Mouse (Mus musculus): Measurements from ENCODE around the gene Olfr66.

GRCm38 (mm10) chr7:103903187-103903586 is 17.1 kb upstream of the Olfr66 start, which contains the start of gene Olfr65:
- TF ChIP-seq POLR2A (IDR thresholded peaks at IDR 0.05; ENCODE audit: extremely low read depth, insufficient read depth, low read length) (no peak), CTCF (IDR thresholded peaks at IDR 0.05; ENCODE audit: extremely low read depth, insufficient read depth, low read length) (no peak)
